Mouse (Mus musculus): ENCODE measurements at regions not wholly inside any gene's neighbourhood (a gene's known extent, or its start where the extent isn't known, plus 50 kb on each side); places are given as distances from the start of the nearest gene placed in this dataset.
A peak's percentile ranks its signal among the peaks of the same experiment; 100 is the strongest.

GRCm38 (mm10) chr6:4375465-4376037, 129.1 kb upstream of the Col1a2 start:
- Histone ChIP-seq H3K4me2 (ENCODE audit: low read depth, low read length) (peak overlapping the region; percentile 12; the same call in 1 of the 2 replicates), H3K4me1 (replicated peaks; ENCODE audit: control insufficient read depth, insufficient read depth, low read length) (no peaks in the 10 kb centered on the region), H3K9me3 (ENCODE audit: control insufficient read depth, low read length) (no peaks in the 10 kb centered on the region), H3K36me3 (ENCODE audit: control insufficient read depth, insufficient read depth, low read length) (no peaks in the 10 kb centered on the region), H3K9ac (ENCODE audit: low read length) (no peak overlapping the region), H3K4me3 (ENCODE audit: low read length) (no peak overlapping the region), H3K27me3 (ENCODE audit: control insufficient read depth, insufficient read depth, low read depth, low read length) (no peaks in the 10 kb centered on the region), H3K27ac (ENCODE audit: low read length) (no peak overlapping the region)
- 48% methylated on average over 12 of the region's 12 CpGs for WGBS
- peak; percentile 64 for ATAC-seq (ENCODE audit: low read depth)

- Histone ChIP-seq H3K4me1 (replicated peaks; ENCODE audit: control insufficient read depth, insufficient read depth, low read length) (peaks cover 9% of the 10 kb centered on the region; the same call in 1 of the 2 replicates), H3K9ac (ENCODE audit: low read length) (no peak overlapping the region), H3K4me2 (ENCODE audit: low read depth, low read length) (no peak overlapping the region), H3K36me3 (ENCODE audit: control insufficient read depth, insufficient read depth, low read length) (no peaks in the 10 kb centered on the region), H3K27me3 (ENCODE audit: control insufficient read depth, insufficient read depth, low read depth, low read length) (no peaks in the 10 kb centered on the region), H3K4me3 (ENCODE audit: low read length) (no peak overlapping the region), H3K27ac (ENCODE audit: low read length) (no peak overlapping the region), H3K9me3 (ENCODE audit: control insufficient read depth, low read length) (no peaks in the 10 kb centered on the region)
- WGBS: 85% methylated on average over 7 of the region's 7 CpGs
- ATAC-seq (ENCODE audit: low read depth): no peak
Measured at GRCm38 (mm10) chr6:4396808-4397207, 107.8 kb upstream of the Col1a2 start.

GRCm38 (mm10) chr6:4397695-4398598, 106.7 kb upstream of the Col1a2 start:
- 41% methylated on average over 16 of the region's 16 CpGs for WGBS
- no peak overlapping the region for H3K27ac ChIP-seq (ENCODE audit: low read length)
- no peak overlapping the region for H3K9ac ChIP-seq (ENCODE audit: low read length)
- ATAC-seq (ENCODE audit: low read depth): no peak
- no peaks in the 10 kb centered on the region for H3K36me3 ChIP-seq (ENCODE audit: control insufficient read depth, insufficient read depth, low read length)
- H3K4me3 ChIP-seq (ENCODE audit: low read length): no peak overlapping the region
- H3K4me2 ChIP-seq (ENCODE audit: low read depth, low read length): peak overlapping the region; percentile 10; the same call in 1 of the 2 replicates
- no peaks in the 10 kb centered on the region for H3K27me3 ChIP-seq (ENCODE audit: control insufficient read depth, insufficient read depth, low read depth, low read length)
- no peaks in the 10 kb centered on the region for H3K9me3 ChIP-seq (ENCODE audit: control insufficient read depth, low read length)
- peaks cover 9% of the 10 kb centered on the region; the same call in 1 of the 2 replicates for H3K4me1 ChIP-seq (replicated peaks; ENCODE audit: control insufficient read depth, insufficient read depth, low read length)

- H3K4me3 ChIP-seq (ENCODE audit: low read length): no peak overlapping the region
- H3K4me2 ChIP-seq (ENCODE audit: low read depth, low read length): no peak overlapping the region
- H3K9me3 ChIP-seq (ENCODE audit: control insufficient read depth, low read length): no peaks in the 10 kb centered on the region
- H3K9ac ChIP-seq (ENCODE audit: low read length): no peak overlapping the region
- no peak for ATAC-seq (ENCODE audit: low read depth)
- peaks cover 9% of the 10 kb centered on the region; the same call in 1 of the 2 replicates for H3K4me1 ChIP-seq (replicated peaks; ENCODE audit: control insufficient read depth, insufficient read depth, low read length)
- no peaks in the 10 kb centered on the region for H3K27me3 ChIP-seq (ENCODE audit: control insufficient read depth, insufficient read depth, low read depth, low read length)
- WGBS: 77% methylated on average over 9 of the region's 9 CpGs
- H3K27ac ChIP-seq (ENCODE audit: low read length): no peak overlapping the region
- H3K36me3 ChIP-seq (ENCODE audit: control insufficient read depth, insufficient read depth, low read length): no peaks in the 10 kb centered on the region
Measured at GRCm38 (mm10) chr6:4398599-4398980, 106.0 kb upstream of the Col1a2 start.

- Histone ChIP-seq H3K36me3 (ENCODE audit: control insufficient read depth, insufficient read depth, low read length) (no peaks in the 10 kb centered on the region), H3K9me3 (ENCODE audit: control insufficient read depth, low read length) (no peaks in the 10 kb centered on the region), H3K9ac (ENCODE audit: low read length) (no peak overlapping the region), H3K4me2 (ENCODE audit: low read depth, low read length) (no peak overlapping the region), H3K4me3 (ENCODE audit: low read length) (no peak overlapping the region), H3K27ac (ENCODE audit: low read length) (no peak overlapping the region), H3K4me1 (replicated peaks; ENCODE audit: control insufficient read depth, insufficient read depth, low read length) (no peaks in the 10 kb centered on the region), H3K27me3 (ENCODE audit: control insufficient read depth, insufficient read depth, low read depth, low read length) (no peaks in the 10 kb centered on the region)
- 77% methylated on average over 3 of the region's 3 CpGs for WGBS
- ATAC-seq (ENCODE audit: low read depth): no peak
Measured at GRCm38 (mm10) chr6:4405301-4405700, 99.3 kb upstream of the Col1a2 start.

GRCm38 (mm10) chr6:4407748-4408147, 96.9 kb upstream of the Col1a2 start:
- no peak for ATAC-seq (ENCODE audit: low read depth)
- no peak overlapping the region for H3K27ac ChIP-seq (ENCODE audit: low read length)
- WGBS: 56% methylated on average over 3 of the region's 3 CpGs

GRCm38 (mm10) chr6:4413201-4413600, 91.4 kb upstream of the Col1a2 start:
- H3K4me3 ChIP-seq (ENCODE audit: low read length): no peak overlapping the region
- H3K9ac ChIP-seq (ENCODE audit: low read length): no peak overlapping the region
- no peak overlapping the region for H3K4me2 ChIP-seq (ENCODE audit: low read depth, low read length)
- no peak overlapping the region for H3K27ac ChIP-seq (ENCODE audit: low read length)
- peaks cover 1% of the 10 kb centered on the region for H3K4me1 ChIP-seq (replicated peaks; ENCODE audit: control insufficient read depth, insufficient read depth, low read length)
- no peak for ATAC-seq (ENCODE audit: low read depth)
- WGBS: 89% methylated on average over 3 of the region's 3 CpGs
- H3K27me3 ChIP-seq (ENCODE audit: control insufficient read depth, insufficient read depth, low read depth, low read length): no peaks in the 10 kb centered on the region
- H3K9me3 ChIP-seq (ENCODE audit: control insufficient read depth, low read length): no peaks in the 10 kb centered on the region
- no peaks in the 10 kb centered on the region for H3K36me3 ChIP-seq (ENCODE audit: control insufficient read depth, insufficient read depth, low read length)

More at GRCm38 (mm10) chr6:4407748-4408147, 96.9 kb upstream of the Col1a2 start:
- no peaks in the 10 kb centered on the region for H3K27me3 ChIP-seq (ENCODE audit: control insufficient read depth, insufficient read depth, low read depth, low read length)
- H3K4me2 ChIP-seq (ENCODE audit: low read depth, low read length): no peak overlapping the region
- H3K4me1 ChIP-seq (replicated peaks; ENCODE audit: control insufficient read depth, insufficient read depth, low read length): no peaks in the 10 kb centered on the region
- no peaks in the 10 kb centered on the region for H3K36me3 ChIP-seq (ENCODE audit: control insufficient read depth, insufficient read depth, low read length)
- no peaks in the 10 kb centered on the region for H3K9me3 ChIP-seq (ENCODE audit: control insufficient read depth, low read length)
- H3K9ac ChIP-seq (ENCODE audit: low read length): no peak overlapping the region
- no peak overlapping the region for H3K4me3 ChIP-seq (ENCODE audit: low read length)

- no peak overlapping the region for H3K4me3 ChIP-seq (ENCODE audit: low read length)
- no peaks in the 10 kb centered on the region for H3K9me3 ChIP-seq (ENCODE audit: control insufficient read depth, low read length)
- no peaks in the 10 kb centered on the region for H3K36me3 ChIP-seq (ENCODE audit: control insufficient read depth, insufficient read depth, low read length)
- no peaks in the 10 kb centered on the region for H3K27me3 ChIP-seq (ENCODE audit: control insufficient read depth, insufficient read depth, low read depth, low read length)
- ATAC-seq (ENCODE audit: low read depth): no peak
- 45% methylated on average over 6 of the region's 6 CpGs for WGBS
- no peak overlapping the region for H3K9ac ChIP-seq (ENCODE audit: low read length)
- peaks cover 6% of the 10 kb centered on the region for H3K4me1 ChIP-seq (replicated peaks; ENCODE audit: control insufficient read depth, insufficient read depth, low read length)
- no peak overlapping the region for H3K4me2 ChIP-seq (ENCODE audit: low read depth, low read length)
- no peak overlapping the region for H3K27ac ChIP-seq (ENCODE audit: low read length)
Measured at GRCm38 (mm10) chr6:4414166-4414565, 90.4 kb upstream of the Col1a2 start.

GRCm38 (mm10) chr6:4415206-4415605, 89.4 kb upstream of the Col1a2 start:
- no peaks in the 10 kb centered on the region for H3K36me3 ChIP-seq (ENCODE audit: control insufficient read depth, insufficient read depth, low read length)
- 75% methylated on average over 7 of the region's 7 CpGs for WGBS
- no peak for ATAC-seq (ENCODE audit: low read depth)
- no peaks in the 10 kb centered on the region for H3K9me3 ChIP-seq (ENCODE audit: control insufficient read depth, low read length)
- H3K4me2 ChIP-seq (ENCODE audit: low read depth, low read length): no peak overlapping the region
- no peak overlapping the region for H3K9ac ChIP-seq (ENCODE audit: low read length)
- H3K27me3 ChIP-seq (ENCODE audit: control insufficient read depth, insufficient read depth, low read depth, low read length): no peaks in the 10 kb centered on the region
- H3K4me3 ChIP-seq (ENCODE audit: low read length): no peak overlapping the region
- H3K27ac ChIP-seq (ENCODE audit: low read length): no peak overlapping the region
- H3K4me1 ChIP-seq (replicated peaks; ENCODE audit: control insufficient read depth, insufficient read depth, low read length): peaks cover 11% of the 10 kb centered on the region

Measured in lung, embryonic 16.5 days (tissue).